Mouse (Mus musculus) adrenal gland, adult 18-20 months (tissue): ENCODE data around the gene Apobec4. TPM values are rescaled to one million over a fixed set of nuclear protein-coding genes. Genes with fewer than 3 reads are reported as not detected.

ENCODE experiments used
- DNase-seq, 2 experiments: peaks; one replicate each; pipeline ENCODE4 v3.0.0; 2021 to 2022; ENCODE audit warnings: low spot score in 2 of 2
- long read RNA-seq, 2 experiments: library from polyadenylated mRNA; stranded (forward); transcript quantifications; one replicate each; pipeline ENCODE4 v2.0.0; 2021
- total RNA-seq, 2 experiments: library from RNA; stranded (reverse); gene quantifications; 1 replicate in 1 of 2; 2 replicates in 1 of 2; pipeline ENCODE4 v1.2.3; 2021

Apobec4 gene
- not detected for total RNA-seq
- long read RNA-seq, experiment 1, result 0 reads
- long read RNA-seq, experiment 2, result 0 reads

- DNase-seq, result no peak
Observed at GRCm38 (mm10) chr1:152750312-152750965, at the start of gene Apobec4. TSS of gene Apobec4 (plus strand) at chr1:152750551.

DNA sequence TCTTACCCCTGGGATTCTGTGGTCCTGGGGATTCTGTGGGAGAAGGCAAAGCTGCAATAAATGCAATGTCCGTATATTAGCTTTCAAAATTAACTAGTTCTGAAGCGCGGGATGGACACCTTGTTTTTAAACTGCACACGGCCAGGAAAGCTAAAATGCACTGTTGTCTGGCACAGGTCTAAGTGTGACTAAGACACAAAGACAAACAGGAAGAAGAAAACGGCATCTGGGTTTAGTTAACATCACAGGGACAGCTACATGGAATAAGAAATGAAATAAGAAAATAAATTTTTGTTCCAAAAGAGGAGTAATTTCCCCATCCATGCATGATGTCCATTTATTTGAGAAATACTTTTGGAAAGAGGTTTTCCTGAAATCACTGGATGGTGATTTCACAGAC lies 49.3 kb upstream of the Apobec4 start:
- DNase-seq, result no peak

DNA sequence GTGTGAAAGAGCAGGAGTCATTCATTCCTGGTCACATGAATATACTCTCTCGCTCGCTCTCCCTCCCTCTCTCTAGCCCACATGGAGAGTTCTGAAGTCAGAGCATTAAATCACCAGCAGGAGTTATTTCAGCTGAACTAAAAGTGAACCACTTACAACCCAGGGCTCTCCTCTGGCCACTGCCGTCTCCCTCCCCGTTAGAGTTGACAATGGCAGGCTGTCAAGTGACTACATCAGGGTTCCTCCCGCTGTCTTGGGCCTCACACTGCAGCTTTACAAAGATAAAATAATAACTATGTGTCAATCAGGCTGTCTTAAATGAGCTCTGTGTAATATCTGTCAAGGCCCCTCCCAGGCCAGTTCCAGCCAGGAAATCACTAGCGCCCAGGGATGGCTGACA lies 47.4 kb upstream of the Apobec4 start:
- DNase-seq, result no peak

GRCm38 (mm10) chr1:152703941-152704340 lies 46.4 kb upstream of the Apobec4 start:
- no peak for DNase-seq

- DNase-seq, result no peak
Observed at GRCm38 (mm10) chr1:152707560-152707959, 42.8 kb upstream of the Apobec4 start.

DNA sequence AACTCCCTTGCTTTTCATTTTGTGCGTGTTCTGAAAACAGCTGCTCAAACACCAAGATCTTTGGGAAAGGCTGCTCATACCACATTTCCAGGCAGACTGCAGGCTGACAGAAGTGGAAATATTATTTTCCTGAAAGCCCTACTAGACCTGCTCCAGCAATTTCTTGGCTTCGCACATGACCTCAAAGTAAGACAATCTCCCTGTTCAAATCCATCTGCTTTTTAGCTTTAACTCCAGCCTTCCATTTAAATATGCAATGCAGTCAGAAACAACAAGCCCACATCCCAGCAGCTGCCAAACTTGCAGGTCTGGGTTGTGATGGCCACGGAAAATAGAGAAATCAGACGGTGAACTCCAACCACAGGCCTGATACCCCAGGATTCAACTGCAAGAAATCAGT lies 39.3 kb upstream of the Apobec4 start:
- DNase-seq, result no peak

DNA sequence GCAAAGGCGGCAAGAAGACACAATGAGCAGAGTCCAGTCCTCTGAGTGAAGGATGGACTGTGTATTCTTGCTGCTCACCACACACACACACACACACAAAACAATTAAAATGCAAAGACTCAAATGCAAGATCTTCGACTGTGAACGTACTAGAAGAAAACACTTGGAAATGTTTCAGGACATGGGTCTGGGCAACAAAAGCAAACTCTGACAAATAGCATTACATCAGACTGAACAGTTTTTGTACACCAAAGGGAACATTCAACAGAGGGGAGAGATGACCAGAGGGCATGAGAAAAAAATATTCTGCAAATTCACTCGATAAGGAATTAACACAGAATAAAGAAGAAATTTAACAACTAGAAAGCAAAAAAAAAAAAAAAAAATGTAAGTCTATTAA lies 36.4 kb upstream of the Apobec4 start:
- no peak for DNase-seq

GRCm38 (mm10) chr1:152714405-152714804 lies 35.9 kb upstream of the Apobec4 start:
- DNase-seq, result no peak

- no peak for DNase-seq
Observed at GRCm38 (mm10) chr1:152717329-152717728, 33.0 kb upstream of the Apobec4 start.

DNA sequence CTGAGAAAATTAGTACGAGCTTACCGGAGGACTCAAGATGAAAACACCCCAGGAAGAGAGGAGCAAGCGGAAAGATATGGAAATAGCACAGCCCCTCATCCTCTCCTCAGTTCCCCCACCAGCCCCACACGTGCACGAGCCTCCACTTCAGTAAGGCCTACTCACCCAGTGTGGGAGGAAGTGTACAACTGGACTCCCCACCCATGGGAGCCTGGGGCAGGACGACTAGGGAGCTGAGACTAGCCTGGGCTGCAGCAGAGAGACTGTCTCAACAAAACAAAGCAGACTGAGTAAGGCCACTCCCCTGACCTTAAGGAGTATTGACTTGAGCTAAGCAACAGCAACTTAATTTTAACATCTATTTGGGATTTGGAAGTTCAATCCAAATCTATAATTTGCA lies 32.2 kb upstream of the Apobec4 start:
- DNase-seq, result no peak

GRCm38 (mm10) chr1:152720969-152721368 lies 29.4 kb upstream of the Apobec4 start:
- DNase-seq, result no peak

DNA sequence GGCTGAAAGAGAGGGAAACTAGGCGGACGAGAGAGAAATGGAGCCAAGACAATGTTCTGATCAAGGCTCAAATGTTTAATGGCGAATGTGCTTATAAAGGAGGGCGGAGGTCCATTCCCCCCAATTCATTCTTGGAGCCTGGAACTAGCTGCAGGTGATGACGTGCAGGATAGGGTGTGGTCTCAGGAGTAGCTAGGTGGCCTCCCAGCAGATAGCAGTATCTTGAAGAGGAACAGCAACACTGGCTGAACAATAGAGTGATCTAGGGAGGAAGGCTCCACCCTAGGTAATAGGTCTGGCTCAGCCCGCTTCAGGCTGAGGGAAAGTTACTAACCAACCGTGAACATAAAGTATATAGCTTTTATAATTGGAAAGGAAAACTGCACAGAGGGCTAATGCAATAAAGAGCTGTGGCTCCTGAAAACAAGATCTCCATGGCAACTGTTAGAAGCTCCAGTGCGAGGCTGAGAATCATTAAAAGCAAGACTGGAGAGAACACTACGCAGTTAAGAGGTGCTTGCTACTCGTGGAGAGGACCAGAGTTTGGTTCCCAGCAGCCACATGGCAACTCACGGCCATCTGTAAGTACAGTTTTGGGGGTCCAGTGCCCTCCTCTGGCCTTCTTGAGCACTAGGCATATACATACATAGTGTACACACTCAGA lies 28.7 kb upstream of the Apobec4 start:
- no peak for DNase-seq

DNA sequence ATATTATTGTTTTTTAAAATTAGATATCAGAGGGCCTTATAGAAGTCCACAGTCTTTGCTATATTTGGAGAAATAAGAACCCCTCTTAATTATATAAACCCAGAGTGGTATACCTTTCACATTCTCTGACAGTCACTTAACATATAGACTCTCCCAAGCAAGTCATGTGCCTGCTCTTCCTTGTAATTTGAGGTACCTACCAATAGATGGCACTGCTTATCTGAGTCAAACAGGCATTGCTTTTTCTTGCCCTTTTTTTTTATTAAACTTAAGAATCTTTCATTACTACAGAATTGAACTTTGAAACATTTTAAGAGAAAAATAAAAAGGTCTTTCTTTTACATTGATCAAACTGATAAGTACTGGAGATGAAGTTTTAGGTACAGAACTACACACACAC lies 26.1 kb upstream of the Apobec4 start:
- DNase-seq, result no peak

DNA sequence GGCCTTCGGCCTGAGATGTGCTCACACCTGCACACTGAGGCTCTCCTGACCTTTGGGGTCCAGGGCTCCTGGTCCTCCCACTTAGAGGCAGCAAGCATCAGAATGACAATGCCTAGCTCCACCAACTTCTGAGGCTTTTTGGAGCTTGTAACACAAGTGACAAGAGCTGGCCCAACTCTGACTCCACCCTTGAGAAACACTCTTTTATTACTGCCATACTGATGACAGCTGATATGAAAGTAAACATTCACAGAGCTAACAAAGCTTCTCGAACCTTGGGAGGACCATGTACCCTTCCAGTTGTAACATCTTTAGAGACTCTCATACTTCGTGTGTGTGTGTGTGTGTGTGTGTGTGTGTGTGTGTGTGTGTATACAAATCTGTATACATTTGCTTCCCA lies 24.3 kb upstream of the Apobec4 start:
- DNase-seq, result no peak

DNA sequence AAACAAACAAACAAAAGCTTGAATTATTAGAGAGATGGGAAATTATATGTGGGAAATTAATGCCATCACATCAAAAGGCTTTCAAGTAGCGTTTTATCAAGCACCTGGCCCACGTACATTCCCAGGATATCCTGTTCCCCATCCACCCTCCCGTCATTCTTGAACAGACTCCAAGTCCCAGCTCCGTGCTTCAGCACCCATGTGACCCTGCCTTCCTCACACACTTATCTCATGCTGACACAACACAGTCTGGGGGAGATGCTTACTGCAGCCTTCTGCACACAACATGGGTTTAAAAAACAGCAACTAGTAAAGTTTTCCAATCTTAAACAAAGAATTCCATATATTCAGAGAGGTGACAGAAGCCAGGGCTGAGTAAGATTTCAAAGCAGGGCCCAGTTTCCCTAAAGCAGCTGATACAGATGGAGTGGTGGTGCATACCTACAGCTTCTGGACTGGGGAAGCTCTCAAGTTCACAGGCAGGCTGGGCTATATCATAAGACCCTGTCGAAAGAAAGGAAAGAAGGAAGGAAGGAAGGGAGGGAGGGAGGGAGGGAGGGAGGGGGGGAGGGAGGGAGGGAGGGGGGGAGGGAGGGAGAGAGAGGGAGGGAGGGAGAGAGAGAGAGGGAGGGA lies 22.6 kb upstream of the Apobec4 start:
- no peak for DNase-seq

DNA sequence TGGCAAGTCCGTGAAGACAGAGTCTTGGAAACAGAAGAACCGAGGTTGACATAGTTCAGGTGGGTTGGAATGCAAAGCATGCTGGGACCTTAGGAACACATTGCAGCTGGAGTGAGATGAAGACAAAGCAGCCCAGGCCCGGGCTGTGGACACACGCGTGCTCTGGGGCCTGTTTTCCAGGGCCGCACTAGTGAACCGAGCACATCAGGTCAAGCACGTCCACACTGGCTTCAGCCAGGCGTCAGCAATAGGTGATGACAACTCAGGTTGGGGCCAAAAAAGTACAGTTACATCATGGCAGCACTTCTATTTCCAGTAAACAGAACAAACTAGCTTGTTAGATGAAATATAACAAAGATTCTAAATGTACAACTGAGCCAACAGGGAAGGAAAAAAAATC lies 11.6 kb upstream of the Apobec4 start:
- no peak for DNase-seq

DNA sequence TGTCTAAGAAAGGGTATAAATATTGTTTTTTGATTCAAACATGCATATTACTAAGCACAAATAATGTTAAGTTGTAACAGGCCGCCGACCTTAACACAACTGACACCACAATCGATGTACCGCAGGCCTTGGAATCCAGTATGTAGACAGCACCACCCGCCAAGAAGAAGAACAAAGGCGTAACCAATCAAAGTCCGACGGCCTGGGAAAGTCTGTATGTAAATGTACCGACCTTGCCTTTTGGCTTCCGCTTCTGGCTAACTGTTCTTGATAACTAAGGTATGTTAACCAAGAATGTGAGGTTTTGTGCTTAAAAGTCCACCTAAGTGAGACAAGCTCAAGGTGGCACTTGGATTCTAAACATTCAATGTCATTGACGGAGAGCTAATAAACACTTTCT lies 11.0 kb upstream of the Apobec4 start:
- no peak for DNase-seq

- DNase-seq, result no peak
Observed at GRCm38 (mm10) chr1:152743095-152743826, 7.1 kb upstream of the Apobec4 start.

- peak; percentile 78 for DNase-seq
Observed at GRCm38 (mm10) chr1:152746426-152746825, 3.9 kb upstream of the Apobec4 start.

DNA sequence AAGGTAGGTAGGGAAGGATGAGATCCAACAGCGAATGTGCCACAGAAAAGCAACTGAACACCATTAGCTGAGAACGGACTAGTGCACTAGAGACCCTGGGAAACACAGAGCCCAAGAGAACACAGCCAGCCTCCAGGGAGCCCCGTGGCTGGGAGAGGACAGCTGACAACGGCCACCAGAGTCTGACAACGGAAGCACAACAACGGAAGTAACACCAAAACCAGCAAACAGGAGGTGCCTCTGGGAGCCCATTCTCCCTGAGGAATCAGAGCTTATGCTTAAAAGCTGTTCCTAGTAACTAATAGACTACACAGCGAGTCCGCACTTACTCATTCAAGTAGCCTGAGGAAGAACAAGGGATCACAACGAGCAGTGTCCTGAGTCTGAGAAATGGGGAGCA lies 1.1 kb upstream of the Apobec4 start:
- no peak for DNase-seq

DNA sequence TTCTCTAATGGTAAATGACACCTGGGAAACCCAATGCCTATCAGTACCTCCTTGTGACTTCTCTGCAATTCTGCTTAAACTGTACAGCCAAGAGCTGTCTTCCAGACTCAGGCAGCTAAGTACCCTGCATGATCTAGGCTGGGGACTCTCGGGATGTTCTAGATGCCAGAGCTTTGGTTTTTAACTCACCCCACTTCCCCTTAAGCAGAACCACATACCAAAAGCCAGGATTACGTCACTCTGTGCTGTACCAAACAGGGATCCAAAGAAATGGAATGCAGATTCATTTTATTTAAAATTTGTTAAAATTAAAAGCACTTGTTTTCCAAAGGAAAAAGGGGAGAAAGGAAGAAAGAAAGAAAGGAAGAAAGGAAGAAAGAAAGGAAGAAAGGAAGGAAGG lies 11.4 kb downstream of the Apobec4 start:
- no peak for DNase-seq
